Mouse (Mus musculus): ENCODE results near the gene Dok3.
A peak's percentile ranks its signal among the peaks of the same experiment; 100 is the strongest.

The Dok3 gene

DNA sequence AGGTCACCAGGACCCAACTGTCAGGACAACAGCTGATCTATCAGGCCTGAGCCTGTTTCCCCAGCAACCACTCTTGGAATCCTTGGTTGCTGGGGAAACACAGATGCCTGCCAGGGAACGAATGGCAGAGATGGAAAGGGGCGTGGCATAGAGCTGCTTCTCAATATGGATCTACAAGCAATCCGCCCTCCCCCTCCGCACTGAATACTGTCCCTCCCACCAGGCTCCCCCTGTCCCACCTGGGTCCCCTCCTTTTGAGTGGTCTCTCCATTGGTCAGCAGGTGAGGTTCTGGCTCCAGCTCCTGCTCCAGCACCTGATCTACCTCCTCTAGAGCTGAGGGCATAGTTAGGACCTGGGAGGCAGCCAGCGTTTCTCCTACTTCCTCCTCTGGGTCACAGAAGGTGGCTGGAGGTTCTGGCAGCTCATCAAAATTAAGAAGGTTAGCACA lies 54.5 kb downstream of the Dok3 start:
- peak; percentile 70 for DNase-seq

DNA sequence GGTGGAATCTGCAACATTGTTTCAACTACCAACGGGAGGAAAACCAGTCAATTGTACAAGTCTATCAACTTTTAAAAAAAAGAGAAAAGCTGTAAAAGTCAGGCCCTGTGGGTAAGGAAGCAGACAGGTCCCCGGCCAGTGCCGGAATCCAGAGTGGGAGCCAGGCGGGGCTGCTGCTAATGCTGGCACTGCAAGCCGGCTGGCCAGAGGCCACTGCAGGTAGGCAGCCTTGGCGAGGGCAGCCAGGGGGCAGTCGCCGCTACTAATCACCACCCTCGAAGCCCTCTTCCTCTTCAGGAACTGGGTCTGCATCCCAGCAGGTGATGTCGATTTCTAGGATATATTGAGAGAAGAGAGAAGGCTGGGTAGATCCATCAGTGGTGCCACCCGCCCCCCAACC lies 55.1 kb downstream of the Dok3 start:
- no peak for DNase-seq

All from right cerebral cortex, postnatal 4 days (tissue).